Mouse (Mus musculus): ENCODE data around the gene Gm49405.

- TF ChIP-seq ZC3H11A (IDR thresholded peaks at IDR 0.05; ENCODE audit: borderline replicate concordance, low read depth, low read length): no peak
- TF ChIP-seq HCFC1 (IDR thresholded peaks at IDR 0.05; ENCODE audit: borderline replicate concordance, insufficient read depth, low read length): no peak
- no peak for TF ChIP-seq ZNF384 (IDR thresholded peaks at IDR 0.05; ENCODE audit: low read depth, low read length)
- TF ChIP-seq CHD2 (IDR thresholded peaks at IDR 0.05; ENCODE audit: low read depth, low read length): no peak
- TF ChIP-seq MAFK (IDR thresholded peaks at IDR 0.05; ENCODE audit: insufficient read depth, low read depth, low read length): no peak
These were observed 49.0 kb upstream of the Gm49405 start for GRCm38 (mm10) chr19:3951461-3951860.

Measured in ES-E14 (cell line).